27 mouse cellular contexts compared by ENCODE assay signal in genomic region chr9:43109125-43109524, GRCm38 (mm10). TPM values are rescaled to one million over a fixed set of nuclear protein-coding genes. Genes with fewer than 3 reads are reported as not detected.
DNase-seq lines count a peak whose midpoint lies in the region; ATAC-seq and TF ChIP-seq lines count a peak whose summit lies in the region.
"Had no signal": no experiment of that assay in that cellular context is flagged by ENCODE, and none has a peak within 500 bp of the region (broad histone marks: within the 10 kb centered on the region; RNA-seq: fewer than 3 reads in every experiment).

No protein-coding gene starts in this region.

- no peak for TF ChIP-seq CTCF in kidney, adult 2 months (conservative IDR thresholded peaks at IDR 0.05; ENCODE audit: insufficient read depth, insufficient read length, low read depth, low read length)
- TF ChIP-seq CTCF in liver, adult 2 months (IDR thresholded peaks at IDR 0.05; ENCODE audit: low read depth, low read length), result no peak

- H3K27ac ChIP-seq in kidney, adult 2 months (ENCODE audit: insufficient read depth, low read depth, low read length), result no peak overlapping the region
- H3K27ac ChIP-seq in liver, adult 2 months (replicated peaks; ENCODE audit: insufficient read depth, low read depth, low read length), result no peak overlapping the region
- no peak overlapping the region for H3K27ac ChIP-seq in midbrain, embryonic 15.5 days
- H3K27ac ChIP-seq: forebrain, embryonic 10.5 days; heart, adult 2 months; heart, embryonic 10.5 days; heart, embryonic 13.5 days; hindbrain, embryonic 12.5 days; hindbrain, embryonic 15.5 days had no signal

- H3K79me2 ChIP-seq in liver, adult 2 months (ENCODE audit: control insufficient read depth, insufficient read depth, low read length), result no peaks in the 10 kb centered on the region

- no peak overlapping the region for H3K4me3 ChIP-seq in kidney, adult 2 months (ENCODE audit: insufficient read depth, low read depth, low read length)
- no peak overlapping the region for H3K4me3 ChIP-seq in liver, adult 2 months (ENCODE audit: insufficient read depth, low read depth, low read length)
- no peak overlapping the region for H3K4me3 ChIP-seq in midbrain, embryonic 15.5 days
- H3K4me3 ChIP-seq: forebrain, embryonic 10.5 days; heart, adult 2 months; heart, embryonic 10.5 days; heart, embryonic 13.5 days; hindbrain, embryonic 12.5 days; hindbrain, embryonic 15.5 days had no signal

- no peak overlapping the region for H3K4me2 ChIP-seq in midbrain, embryonic 15.5 days
- H3K4me2 ChIP-seq: heart, embryonic 13.5 days; hindbrain, embryonic 12.5 days; hindbrain, embryonic 15.5 days had no signal

- DNase-seq in kidney, adult 2 months, result peak; percentile 36
- no peak for DNase-seq in kidney, adult 11 months
- peak; percentile 86 for DNase-seq in liver, adult 2 months (ENCODE audit: extremely low read depth, low read depth, low spot score)
- DNase-seq in liver (no peak), adipocyte (ENCODE audit: low spot score) (peak; percentile 46)
- DNase-seq in thymus, postnatal 0 days (ENCODE audit: low spot score), result no peak
- DNase-seq: adrenal gland, adult 2 months; adrenal gland, postnatal 14 days; B cell, adult 2 months; cerebellum, adult 11-12 months; cerebellum, adult 8-10 months; cerebellum, postnatal 10 days; cerebellum, postnatal 36 days; embryo, embryonic 11 days; forebrain, postnatal 0 days; gastrocnemius, postnatal 25 days; heart, adult 2 months; heart, postnatal 14 days had no signal

- H3K9me3 ChIP-seq in midbrain, embryonic 15.5 days, result no peaks in the 10 kb centered on the region
- H3K9me3 ChIP-seq: forebrain, embryonic 10.5 days; heart, embryonic 10.5 days; heart, embryonic 13.5 days; hindbrain, embryonic 12.5 days; hindbrain, embryonic 15.5 days had no signal

- no peaks in the 10 kb centered on the region for H3K36me3 ChIP-seq in kidney, adult 2 months (ENCODE audit: control insufficient read depth, insufficient read depth, low read length)
- H3K36me3 ChIP-seq in liver, adult 2 months (ENCODE audit: control insufficient read depth, insufficient read depth, low read length), result no peaks in the 10 kb centered on the region
- H3K36me3 ChIP-seq in midbrain, embryonic 15.5 days (replicated peaks), result peaks cover 5% of the 10 kb centered on the region

- H3K27me3 ChIP-seq in kidney, adult 2 months (replicated peaks; ENCODE audit: control insufficient read depth, insufficient read depth, low read length), result no peaks in the 10 kb centered on the region
- no peaks in the 10 kb centered on the region for H3K27me3 ChIP-seq in liver, adult 2 months (ENCODE audit: control insufficient read depth, insufficient read depth, low read length)
- H3K27me3 ChIP-seq in midbrain, embryonic 15.5 days (replicated peaks), result no peaks in the 10 kb centered on the region
- H3K27me3 ChIP-seq: CH12.LX; heart, embryonic 13.5 days; hindbrain, embryonic 12.5 days; hindbrain, embryonic 15.5 days; Patski had no signal

- H3K9ac ChIP-seq in liver, adult 2 months (ENCODE audit: low read depth, low read length), result no peak overlapping the region
- no peak overlapping the region for H3K9ac ChIP-seq in midbrain, embryonic 15.5 days
- H3K9ac ChIP-seq: forebrain, postnatal 0 days; heart, embryonic 13.5 days; hindbrain, embryonic 12.5 days; hindbrain, embryonic 15.5 days had no signal

- no peak for ATAC-seq in midbrain, embryonic 15.5 days (replicated peaks)
- ATAC-seq: forebrain, embryonic 14.5 days; forebrain, postnatal 0 days; Patski had no signal

- TF ChIP-seq POLR2A in kidney, adult 2 months (IDR thresholded peaks at IDR 0.05; ENCODE audit: low read depth, low read length), result no peak
- no peak for TF ChIP-seq POLR2A in liver, adult 2 months (IDR thresholded peaks at IDR 0.05; ENCODE audit: extremely low read depth, insufficient read depth, low read length)

- H3K4me1 ChIP-seq in kidney, adult 2 months (ENCODE audit: control insufficient read depth, insufficient read depth, low read length), result peaks cover 8% of the 10 kb centered on the region; the same call in 1 of the 2 replicates
- peaks cover 11% of the 10 kb centered on the region for H3K4me1 ChIP-seq in liver, adult 2 months (ENCODE audit: control insufficient read depth, insufficient read depth, low read length)
- peaks cover 15% of the 10 kb centered on the region for H3K4me1 ChIP-seq in midbrain, embryonic 15.5 days

- WGBS in kidney, adult 2 months, result 78% methylated on average over 7 of the region's 7 CpGs
- 48% methylated on average over 7 of the region's 7 CpGs for WGBS in liver, adult 2 months
- 90% methylated on average over 7 of the region's 7 CpGs for WGBS in midbrain, embryonic 15.5 days

RNA-seq across cellular contexts. Expression of gene Arhgef12, which starts 2.1 kb away (rescaled TPM):
- polyA plus RNA-seq in kidney, adult 2 months (2012; rRNA removed), result 47.6 and 48.0 TPM in 2 replicates
- total RNA-seq in liver, adult 2 months (2014; rRNA removed), result 62.3 and 77.7 TPM in 2 replicates
- 20.8 and 22.9 TPM in 2 replicates for polyA plus RNA-seq in liver, adult 2 months (2012; rRNA removed)
- 24.8 and 29.1 TPM in 2 replicates for polyA plus RNA-seq in midbrain, embryonic 15.5 days (2015; fragmentation: Nextera tagmentation; extraction: Ambion mirVana)
- polyA plus RNA-seq in thymus, postnatal 0 days (2015; fragmentation: Nextera tagmentation; extraction: Ambion mirVana), result 2.2 and 3.1 TPM in 2 replicates

RNA-seq across cellular contexts. Expression of gene Tmem136, which starts 7.2 kb away (rescaled TPM):
- polyA plus RNA-seq in kidney, adult 2 months (2012; rRNA removed), result 12.4 and 13.2 TPM in 2 replicates
- 0.34 and 0.37 TPM in 2 replicates for total RNA-seq in liver, adult 2 months (2014; rRNA removed)
- polyA plus RNA-seq in liver, adult 2 months (2012; rRNA removed), result 0.17 and 0.32 TPM in 2 replicates
- 10.5 and 13.0 TPM in 2 replicates for polyA plus RNA-seq in midbrain, embryonic 15.5 days (2015; fragmentation: Nextera tagmentation; extraction: Ambion mirVana)
- 0.29 and 1.1 TPM in 2 replicates for polyA plus RNA-seq in thymus, postnatal 0 days (2015; fragmentation: Nextera tagmentation; extraction: Ambion mirVana)

Comparison
In these comparisons a context has a peak if more than half of its experiments do, and no peak if none do; other contexts are left out.
1. DNase-seq: peak in kidney, adult 2 months (single experiment), liver, adult 2 months (single experiment) and adipocyte (single experiment); none in kidney, adult 11 months (single experiment), liver (single experiment) and thymus, postnatal 0 days (single experiment).